Mouse (Mus musculus) granulocyte monocyte progenitor cell, adult 5-6 weeks (primary cell): Measurements from ENCODE around the gene Gm3839. TPM values are rescaled to one million over a fixed set of nuclear protein-coding genes. Genes with fewer than 3 reads are reported as not detected.
"Not testable (repeated sequence)": the region's sequence is repeated elsewhere in the genome, so short reads cannot be mapped to it uniquely, and the experiment has no call there.

Source experiments
- ATAC-seq: replicated peaks from 2 replicates; pipeline ENCODE4 v1.8.0; 2016; ENCODE audit warnings: mild to moderate bottlenecking, moderate TSS enrichment, inconsistent platforms; ENCODE audit not compliant: poor library complexity, severe bottlenecking
- total RNA-seq, 2 experiments: library from RNA; stranded (forward) in 1 of 2; stranded (reverse) in 1 of 2; fragments of 200-712, 200-1000 nt in 1 of 2; fragments of >200 nt in 1 of 2; fragmentation: Nextera tagmentation in 1 of 2; gene quantifications; 2 replicates each; pipeline ENCODE4 v1.2.3; 2014 to 2017

Gene Gm3839
- total RNA-seq (2014; fragmentation: Nextera tagmentation) (1.1 and 1.6 TPM in 2 replicates), total RNA-seq (2017) (0.82 and 1.5 TPM in 2 replicates)

DNA sequence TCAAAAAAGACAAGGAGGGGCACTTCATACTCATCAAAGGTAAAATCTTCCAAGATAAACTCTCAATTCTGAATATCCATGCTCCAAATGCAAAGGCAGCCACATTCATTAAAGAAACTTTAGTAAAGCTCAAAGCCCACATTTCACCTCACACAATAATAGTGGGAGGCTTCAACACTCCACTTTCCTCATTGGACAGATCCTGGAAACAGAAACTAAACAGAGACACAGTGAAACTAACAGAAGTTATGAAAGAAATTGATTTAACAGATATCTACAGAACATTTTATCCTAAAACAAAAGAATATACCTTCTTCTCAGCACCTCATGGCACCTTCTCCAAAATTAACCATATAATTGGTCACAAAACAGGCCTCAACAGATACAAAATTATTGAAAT is at the start of gene Gm3839:
Gene Gm3839, minus strand, starts transcription at position 101 of the 400 bp plus-strand sequence.
- ATAC-seq, result not testable (repeated sequence)

DNA sequence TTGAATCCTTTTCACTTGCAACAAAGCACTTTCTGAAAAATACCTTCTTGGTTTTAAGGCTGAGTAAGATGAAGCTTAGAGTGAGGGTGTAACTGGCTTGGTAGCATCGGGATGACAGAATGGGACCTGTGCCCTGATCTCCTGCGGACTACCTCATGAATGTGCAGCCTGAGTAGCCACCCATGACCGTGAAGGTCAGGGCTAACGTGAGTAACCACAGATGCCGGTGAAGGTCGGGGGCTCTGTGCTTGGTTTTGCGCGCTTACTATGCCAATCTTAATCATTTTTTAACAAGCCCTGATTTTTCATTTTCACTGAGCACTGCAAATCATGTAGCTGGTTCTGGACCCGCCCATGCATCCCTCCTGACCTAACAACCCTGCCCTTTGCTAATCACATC is 49.1 kb upstream of the Gm3839 start:
- ATAC-seq, result no peak

- no peak for ATAC-seq
These were observed 21.3 kb upstream of the Gm3839 start for GRCm38 (mm10) chr14:11377846-11378245.

- ATAC-seq, result no peak
These were observed 18.7 kb upstream of the Gm3839 start for GRCm38 (mm10) chr14:11375225-11375624.

DNA sequence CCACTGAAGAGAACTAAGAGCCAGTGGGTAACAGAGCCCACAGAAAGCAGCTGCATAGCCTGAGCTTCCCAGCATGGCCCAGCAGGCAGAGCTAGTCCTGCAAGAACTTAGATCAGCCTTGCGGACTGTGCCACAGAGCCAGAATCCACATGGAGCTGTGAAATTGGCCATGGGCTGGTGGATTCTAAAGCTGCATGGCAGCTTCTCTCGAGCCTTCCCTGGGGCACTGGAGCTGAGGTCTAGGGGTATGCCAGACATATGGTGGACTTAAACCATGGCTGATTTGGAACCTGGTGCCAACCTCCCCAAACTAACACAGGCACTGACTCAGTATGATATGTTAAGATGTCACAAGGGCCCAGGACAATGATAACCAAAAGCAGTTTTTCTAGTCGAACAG is 10.4 kb downstream of the Gm3839 start:
- no peak for ATAC-seq

GRCm38 (mm10) chr14:11329993-11330392 is 26.5 kb downstream of the Gm3839 start:
- no peak; the same call in 1 of the 2 replicates for ATAC-seq

DNA sequence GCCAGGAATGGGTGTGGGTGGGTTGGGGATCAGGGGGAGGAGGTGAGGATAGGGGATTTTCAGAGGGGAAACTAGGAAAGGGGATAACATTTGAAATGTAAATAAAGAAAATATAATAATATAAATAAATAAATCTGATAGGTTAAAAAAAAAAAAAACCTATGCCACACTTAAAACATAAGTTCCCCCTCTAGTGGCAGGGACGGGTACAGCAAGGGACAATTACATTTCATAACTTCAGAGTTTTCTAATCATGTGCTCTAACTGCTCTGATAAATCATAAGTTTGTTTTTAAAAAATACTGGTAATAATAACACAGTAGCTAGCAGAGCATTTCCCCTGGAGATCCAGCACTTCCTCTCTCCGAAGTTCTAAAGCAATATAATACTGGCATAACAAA is 49.4 kb downstream of the Gm3839 start:
- ATAC-seq, result no peak

DNA sequence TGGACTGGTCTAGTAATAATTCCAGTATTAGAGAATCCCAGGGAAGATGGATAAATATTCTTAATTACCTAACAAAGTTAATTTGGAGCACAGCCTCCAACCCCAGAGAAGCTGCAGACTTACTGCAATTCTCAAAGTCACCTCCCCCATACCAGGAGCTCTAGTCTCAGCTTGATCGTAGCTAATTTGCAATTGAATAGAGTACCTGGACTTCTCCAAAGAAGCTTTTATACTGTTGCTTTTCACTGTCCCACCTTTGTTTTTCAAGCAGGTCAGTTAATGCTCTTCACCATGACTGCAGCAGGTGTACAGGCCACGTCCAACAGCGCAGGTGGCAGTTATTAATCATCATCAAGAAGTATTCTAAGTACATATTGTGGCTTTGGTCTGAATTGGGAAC is 68.6 kb downstream of the Gm3839 start:
- not testable (repeated sequence) for ATAC-seq

DNA sequence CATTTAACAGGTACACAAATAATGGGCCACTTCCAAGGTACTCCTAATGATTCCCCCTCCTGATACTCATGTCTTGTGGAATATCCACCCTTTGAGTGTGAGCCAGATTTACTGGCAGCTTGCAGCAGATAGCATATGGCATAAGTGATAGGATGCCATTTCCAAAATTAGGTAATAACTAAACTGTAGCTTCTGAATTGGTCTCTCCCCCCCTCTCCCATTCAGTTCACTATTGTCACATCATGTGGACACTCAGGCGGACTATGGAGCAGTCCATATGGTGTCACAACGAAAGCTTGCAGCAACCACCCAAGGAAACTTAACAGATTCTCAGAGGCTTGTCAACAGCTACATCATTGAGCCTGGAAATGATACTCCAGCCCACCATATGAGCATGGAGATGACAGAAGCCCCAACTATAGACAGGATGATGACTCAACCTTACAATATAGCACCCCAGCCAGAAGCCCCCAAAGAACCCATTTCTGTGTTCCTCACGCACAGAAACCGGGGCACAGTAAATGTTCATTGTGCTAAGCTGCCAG is 99.3 kb downstream of the Gm3839 start:
- no peak for ATAC-seq

- no peak for ATAC-seq
These were observed 108.5 kb downstream of the Gm3839 start for GRCm38 (mm10) chr14:11248053-11248452.

DNA sequence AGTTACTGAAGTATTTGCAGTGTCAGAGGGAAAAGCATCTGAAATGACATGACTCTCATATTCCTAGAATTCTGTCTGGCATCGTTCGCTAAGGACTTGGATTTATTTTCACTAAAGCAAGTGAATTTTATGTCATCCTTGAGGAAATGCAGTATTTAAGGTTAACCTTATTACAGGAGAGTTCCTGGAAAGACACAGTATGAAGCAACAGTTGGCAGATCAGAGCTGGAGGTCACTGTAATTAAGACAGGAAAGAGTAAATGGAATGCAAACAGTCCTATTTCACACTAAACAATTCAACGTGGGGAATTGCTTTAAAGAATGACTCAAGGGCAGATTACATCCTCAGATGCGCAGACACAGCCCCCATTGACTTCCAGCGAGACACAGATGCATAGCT is 112.0 kb downstream of the Gm3839 start:
- no peak for ATAC-seq

DNA sequence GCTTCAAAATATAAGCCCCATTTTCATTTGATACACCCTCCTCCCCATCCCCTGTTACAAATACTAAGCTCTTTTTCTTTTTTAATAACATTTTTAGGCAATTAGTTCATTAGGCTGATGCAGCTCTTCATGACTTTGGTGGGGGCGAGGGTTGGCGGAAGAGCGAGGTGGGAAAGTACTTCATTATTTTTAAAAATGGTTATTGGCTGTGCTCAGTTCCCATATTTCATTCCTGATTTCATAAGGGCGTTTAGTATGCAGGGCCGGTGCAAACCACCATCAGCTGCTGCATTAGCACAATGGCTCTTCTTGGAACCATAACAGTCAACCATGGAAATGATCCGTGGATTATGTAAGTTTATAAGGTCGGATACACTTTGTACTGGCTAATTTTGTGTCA is 124.4 kb downstream of the Gm3839 start:
- ATAC-seq, result no peak

Other genes starting within 250 kb of the Gm3839 start
- gene Fhit, start 194.7 kb downstream of the Gm3839 start, total RNA-seq (2014; fragmentation: Nextera tagmentation), result 4.3 and 10.4 TPM in 2 replicates
- 0.62 and 2.1 TPM in 2 replicates for gene Fhit, start 194.7 kb downstream of the Gm3839 start, total RNA-seq (2017)
- not detected in 2 replicates for gene Ptprg, start 196.8 kb upstream of the Gm3839 start, total RNA-seq (2014; fragmentation: Nextera tagmentation)
- not detected in 2 replicates for gene Ptprg, start 196.8 kb upstream of the Gm3839 start, total RNA-seq (2017)